Mouse (Mus musculus) neural tube, embryonic 11.5 days (tissue): Measurements from ENCODE around the gene Tepsin. TPM values are rescaled to one million over a fixed set of nuclear protein-coding genes. Genes with fewer than 3 reads are reported as not detected.

Experiments
- ATAC-seq: fragments of 200-750 bp; cut with Nextera tagmentation; 2 replicates; pipeline ENCODE4 v1.8.0; 2017; ENCODE audit warnings: moderate number of reproducible peaks, mild to moderate bottlenecking, moderate TSS enrichment, moderate library complexity; ENCODE audit not compliant: insufficient read depth, low FRiP score, low TSS enrichment
- DNase-seq: peaks from one replicate; pipeline ENCODE4 v3.0.0-alpha.2; 2015; ENCODE audit warnings: low spot score
- H3K27ac ChIP-seq: fragments of 300-500 bp; sonication (generic); 2 replicates; pipeline ENCODE4 v1.5.1; 2014; ENCODE audit warnings: low read depth, mild to moderate bottlenecking, low read length
- H3K27me3 ChIP-seq: fragments of 300-500 bp; sonication (generic); 2 replicates; pipeline ENCODE4 v1.6.1; 2014; ENCODE audit warnings: mild to moderate bottlenecking, low read length, mixed read lengths; ENCODE audit not compliant: control insufficient read depth, insufficient read depth
- H3K36me3 ChIP-seq: fragments of 300-500 bp; sonication (generic); 2 replicates; pipeline ENCODE4 v1.6.1; 2014; ENCODE audit warnings: mild to moderate bottlenecking, low read length, moderate library complexity, mixed read lengths; ENCODE audit not compliant: control insufficient read depth, insufficient read depth
- H3K4me1 ChIP-seq: fragments of 300-500 bp; sonication (generic); 2 replicates; pipeline ENCODE4 v1.6.1; 2014; ENCODE audit warnings: low read length, mixed read lengths; ENCODE audit not compliant: control insufficient read depth, insufficient read depth
- H3K4me2 ChIP-seq: fragments of 300-500 bp; sonication (generic); 2 replicates; pipeline ENCODE4 v1.6.1; 2014; ENCODE audit warnings: low read depth, mild to moderate bottlenecking, moderate library complexity
- H3K4me3 ChIP-seq: fragments of 300-500 bp; sonication (generic); 2 replicates; pipeline ENCODE4 v1.5.1; 2014; ENCODE audit warnings: low read depth, low read length
- H3K9ac ChIP-seq: fragments of 300-500 bp; sonication (generic); 2 replicates; pipeline ENCODE4 v1.6.1; 2014; ENCODE audit warnings: mild to moderate bottlenecking, low read length
- H3K9me3 ChIP-seq: fragments of 300-500 bp; sonication (generic); 2 replicates; pipeline ENCODE4 v1.6.1; 2016; ENCODE audit warnings: low read length; ENCODE audit not compliant: control insufficient read depth
- WGBS: fragments of 180-500 bp; shearing (Covaris S2); extraction: QIAGEN DNeasy Blood & Tissue Kit; methylation state at CpG from one replicate; pipeline ENCODE4 v1.1.7; 2014; 5-methylcytosine and 5-hydroxymethylcytosine counted together
- polyA plus RNA-seq: library from polyadenylated mRNA; unstranded; fragments of >200 nt; fragmentation: Nextera tagmentation; extraction: Ambion mirVana; gene quantifications from 2 replicates; pipeline ENCODE4 v1.2.1, GENCODE M21; 2014

The Tepsin gene
- polyA plus RNA-seq, 1 experiment from 2014 or later: 18.8 TPM

- ATAC-seq (no peak), DNase-seq (peak; percentile 73)
- no peak overlapping the region for H3K27ac ChIP-seq
- peaks cover 5% of the 10 kb centered on the region for H3K36me3 ChIP-seq
- H3K4me2 ChIP-seq: no peak overlapping the region
- H3K4me1 ChIP-seq: peaks cover 10% of the 10 kb centered on the region
- H3K9ac ChIP-seq: no peak overlapping the region
- no peaks in the 10 kb centered on the region for H3K9me3 ChIP-seq
- H3K27me3 ChIP-seq: no peaks in the 10 kb centered on the region
- WGBS: 10% methylated on average over 3 of the region's 3 CpGs
- H3K4me3 ChIP-seq: no peak overlapping the region
Measured at GRCm38 (mm10) chr11:120101036-120101435, 2.5 kb upstream of the Tepsin start.

GRCm38 (mm10) chr11:120092817-120093591 lies 5.5 kb downstream of the Tepsin start:
- WGBS: 80% methylated on average over 23 of the region's 23 CpGs
- no peak overlapping the region for H3K9ac ChIP-seq
- no peak overlapping the region for H3K4me2 ChIP-seq
- H3K27ac ChIP-seq: no peak overlapping the region
- DNase-seq (no peak), ATAC-seq (no peak)
- peaks cover 9% of the 10 kb centered on the region for H3K36me3 ChIP-seq
- peaks cover 5% of the 10 kb centered on the region for H3K4me1 ChIP-seq
- H3K27me3 ChIP-seq: no peaks in the 10 kb centered on the region
- no peaks in the 10 kb centered on the region for H3K9me3 ChIP-seq
- H3K4me3 ChIP-seq: no peak overlapping the region

- Histone ChIP-seq H3K36me3 (peaks cover 9% of the 10 kb centered on the region), H3K27me3 (no peaks in the 10 kb centered on the region), H3K4me2 (no peak overlapping the region), H3K4me1 (peaks cover 4% of the 10 kb centered on the region), H3K4me3 (no peak overlapping the region), H3K9me3 (no peaks in the 10 kb centered on the region), H3K9ac (no peak overlapping the region), H3K27ac (no peak overlapping the region)
- no peak for ATAC-seq
- 93% methylated on average over 4 of the region's 4 CpGs for WGBS
- DNase-seq: no peak
Measured at GRCm38 (mm10) chr11:120090661-120091060, 7.9 kb downstream of the Tepsin start.

GRCm38 (mm10) chr11:120086702-120087152 lies 11.8 kb downstream of the Tepsin start, which contains the start of gene Cep131:
TSS of gene Cep131 (minus strand) at chr11:120086827.
- H3K4me2 ChIP-seq: peak within 1 kb of the TSS; percentile 97
- H3K9me3 ChIP-seq: no peaks in the 10 kb centered on the region
- peaks cover 14% of the 10 kb centered on the region for H3K4me1 ChIP-seq
- H3K4me3 ChIP-seq: peak within 1 kb of the TSS; percentile 98
- ATAC-seq: peak; percentile 98
- WGBS: under 1% methylated on average over 39 of the region's 42 CpGs
- DNase-seq: peak; percentile 97
- peak within 1 kb of the TSS; percentile 94 for H3K9ac ChIP-seq
- H3K27me3 ChIP-seq: no peaks in the 10 kb centered on the region
- H3K36me3 ChIP-seq: peaks cover 1% of the 10 kb centered on the region
- peak within 1 kb of the TSS; percentile 87 for H3K27ac ChIP-seq

GRCm38 (mm10) chr11:120085891-120086627 lies 12.5 kb downstream of the Tepsin start:
- peaks cover 14% of the 10 kb centered on the region for H3K4me1 ChIP-seq
- no peaks in the 10 kb centered on the region for H3K27me3 ChIP-seq
- ATAC-seq: peak; percentile 17; the same call in 1 of the 2 replicates
- H3K4me3 ChIP-seq: peak overlapping the region; percentile 98
- H3K27ac ChIP-seq: peak overlapping the region; percentile 87
- H3K36me3 ChIP-seq: no peaks in the 10 kb centered on the region; the same call in 1 of the 2 replicates
- peak; percentile 45 for DNase-seq
- WGBS: under 1% methylated on average over 23 of the region's 25 CpGs
- H3K4me2 ChIP-seq: peak overlapping the region; percentile 97
- H3K9me3 ChIP-seq: no peaks in the 10 kb centered on the region
- H3K9ac ChIP-seq: peak overlapping the region; percentile 94

GRCm38 (mm10) chr11:120080282-120080681 lies 18.2 kb downstream of the Tepsin start:
- Histone ChIP-seq H3K4me3 (no peak overlapping the region), H3K4me2 (no peak overlapping the region), H3K27ac (no peak overlapping the region), H3K9me3 (no peaks in the 10 kb centered on the region), H3K36me3 (peaks cover 17% of the 10 kb centered on the region), H3K9ac (no peak overlapping the region), H3K4me1 (peaks cover 6% of the 10 kb centered on the region), H3K27me3 (no peaks in the 10 kb centered on the region)
- no peak for ATAC-seq
- 87% methylated on average over 6 of the region's 6 CpGs for WGBS
- DNase-seq: no peak

GRCm38 (mm10) chr11:120076191-120076590 lies 22.3 kb downstream of the Tepsin start:
- ATAC-seq (no peak), DNase-seq (peak; percentile 7)
- no peak overlapping the region for H3K4me2 ChIP-seq
- H3K36me3 ChIP-seq: peaks cover 25% of the 10 kb centered on the region
- H3K9me3 ChIP-seq: no peaks in the 10 kb centered on the region
- WGBS: 75% methylated on average over 3 of the region's 3 CpGs
- no peaks in the 10 kb centered on the region for H3K27me3 ChIP-seq
- H3K9ac ChIP-seq: peak overlapping the region; percentile 4; the same call in 1 of the 2 replicates
- no peak overlapping the region for H3K27ac ChIP-seq
- no peak overlapping the region for H3K4me3 ChIP-seq
- no peaks in the 10 kb centered on the region for H3K4me1 ChIP-seq

GRCm38 (mm10) chr11:120072986-120073647 lies 25.4 kb downstream of the Tepsin start:
- Histone ChIP-seq H3K36me3 (peaks cover 21% of the 10 kb centered on the region), H3K4me3 (no peak overlapping the region), H3K27me3 (no peaks in the 10 kb centered on the region), H3K4me2 (no peak overlapping the region), H3K27ac (no peak overlapping the region), H3K9me3 (no peaks in the 10 kb centered on the region), H3K4me1 (peaks cover 11% of the 10 kb centered on the region; the same call in 1 of the 2 replicates), H3K9ac (no peak overlapping the region)
- ATAC-seq (no peak), DNase-seq (no peak)
- WGBS: 93% methylated on average over 9 of the region's 9 CpGs
